Mouse (Mus musculus) ovary, postnatal 14 days (tissue): ENCODE measurements around the gene Olfr1316.

Experiments used
- DNase-seq: peaks from one replicate; pipeline ENCODE4 v3.0.0; 2022; ENCODE audit warnings: low spot score

The Olfr1316 gene

DNA sequence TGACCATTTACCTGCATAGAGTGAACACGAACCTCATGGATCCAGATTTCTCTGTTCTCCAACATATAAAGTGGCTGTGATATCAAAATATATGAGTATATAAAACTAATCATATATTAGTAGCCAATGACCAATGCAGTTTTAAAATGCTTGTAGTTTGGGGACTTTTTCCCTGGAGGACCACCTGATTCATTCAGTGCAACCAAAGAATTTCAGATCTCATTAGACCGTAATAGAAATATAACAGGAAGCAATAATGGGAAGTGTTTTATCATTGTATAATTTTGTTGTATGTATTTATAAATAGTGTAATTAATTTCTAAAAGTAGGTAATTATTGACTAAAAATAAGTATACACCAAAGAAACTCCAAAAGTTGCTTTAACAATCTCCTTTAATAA lies at the start of gene Olfr1316:
Olfr1316 (minus strand) TSS at position 101 of the 400 bp plus-strand sequence.
- DNase-seq, result no peak

DNA sequence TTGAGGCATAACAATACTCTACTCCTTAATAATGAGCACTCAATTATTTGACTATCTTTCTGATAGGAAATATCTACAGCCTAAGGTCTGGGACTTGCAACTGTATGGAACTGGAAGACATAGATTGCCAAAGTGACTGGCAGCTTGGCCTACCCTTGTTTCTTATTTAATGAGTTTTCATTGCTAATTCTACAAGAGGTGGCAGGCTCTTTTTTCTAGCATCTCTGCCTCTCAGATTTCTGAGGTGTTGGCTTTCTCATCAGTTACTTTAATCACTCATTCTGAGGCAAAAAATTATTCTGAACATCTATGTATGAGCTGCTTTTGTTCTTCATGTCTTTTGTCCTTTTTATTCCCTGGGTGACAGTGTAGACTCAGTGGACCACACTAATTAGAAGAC lies 19.1 kb upstream of the Olfr1316 start, which contains the start of gene Olfr1318:
Olfr1318 (plus strand) TSS at position 301 of the 400 bp plus-strand sequence.
- DNase-seq, result no peak

DNA sequence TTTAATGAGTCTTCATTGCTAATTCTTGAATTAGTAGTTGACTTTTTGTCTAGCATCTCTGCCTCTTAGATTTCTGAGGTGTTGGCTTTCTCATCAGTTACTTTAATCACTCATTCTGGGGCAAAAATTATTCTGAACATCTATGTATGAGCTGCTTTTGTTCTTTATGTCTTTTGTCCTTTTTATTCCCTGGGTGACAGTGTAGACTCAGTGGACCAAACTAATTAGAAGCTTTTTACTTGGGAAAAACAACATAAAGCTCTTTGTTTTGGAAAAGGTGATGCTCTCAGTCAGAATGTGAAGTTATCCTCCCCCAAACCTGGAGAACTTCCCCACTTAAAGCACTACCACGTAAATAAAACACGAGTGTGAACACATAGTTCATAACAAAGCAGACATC lies 5.3 kb upstream of the Olfr1316 start, which contains the start of gene Olfr1317:
Olfr1317 (plus strand) TSS at position 301 of the 400 bp plus-strand sequence.
- no peak for DNase-seq

- DNase-seq, result no peak
Observed at GRCm38 (mm10) chr2:112115340-112115739, 19.4 kb downstream of the Olfr1316 start, which contains the start of gene Olfr1315-ps1. TSS of gene Olfr1315-ps1 (minus strand) at chr2:112115440.

GRCm38 (mm10) chr2:112096681-112097080 lies 38.1 kb downstream of the Olfr1316 start, which contains the start of gene Olfr1314:
TSS of gene Olfr1314 (minus strand) at chr2:112096781.
- no peak for DNase-seq

- no peak for DNase-seq
Observed at GRCm38 (mm10) chr2:112077743-112078142, 57.0 kb downstream of the Olfr1316 start, which contains the start of gene Olfr1313. TSS of gene Olfr1313 (minus strand) at chr2:112077843.
